Mouse (Mus musculus) midbrain, embryonic 13.5 days (tissue): ENCODE data around the gene Acad10. TPM values are rescaled to one million over a fixed set of nuclear protein-coding genes. Genes with fewer than 3 reads are reported as not detected.
"Not testable (repeated sequence)": the region's sequence is repeated elsewhere in the genome, so short reads cannot be mapped to it uniquely, and the experiment has no call there.

ENCODE experiments used
- ATAC-seq: fragments of 200-750 bp; cut with Nextera tagmentation; 2 replicates; pipeline ENCODE4 v1.8.0; 2017; ENCODE audit warnings: mild to moderate bottlenecking, moderate TSS enrichment, moderate library complexity
- H3K27ac ChIP-seq: fragments of 300-500 bp; sonication (generic); 2 replicates; pipeline ENCODE4 v1.5.1; 2015; ENCODE audit warnings: inconsistent platforms, mild to moderate bottlenecking, moderate library complexity
- H3K27me3 ChIP-seq: fragments of 300-500 bp; sonication (generic); 2 replicates; pipeline ENCODE4 v1.6.1; 2015; ENCODE audit warnings: mild to moderate bottlenecking, inconsistent platforms
- H3K36me3 ChIP-seq: fragments of 300-500 bp; sonication (generic); 2 replicates; pipeline ENCODE4 v1.6.1; 2015; ENCODE audit warnings: mild to moderate bottlenecking, inconsistent platforms
- H3K4me1 ChIP-seq: fragments of 300-500 bp; sonication (generic); replicated peaks from 2 replicates; pipeline ENCODE4 v1.6.1; 2015; ENCODE audit warnings: inconsistent platforms
- H3K4me2 ChIP-seq: fragments of 300-500 bp; sonication (generic); replicated peaks from 2 replicates; pipeline ENCODE4 v1.6.1; 2015; ENCODE audit warnings: moderate library complexity, mild to moderate bottlenecking, inconsistent platforms
- H3K4me3 ChIP-seq: fragments of 300-500 bp; sonication (generic); replicated peaks from 2 replicates; pipeline ENCODE4 v1.5.1; 2015; ENCODE audit warnings: mild to moderate bottlenecking, inconsistent platforms
- H3K9ac ChIP-seq: fragments of 300-500 bp; sonication (generic); replicated peaks from 2 replicates; pipeline ENCODE4 v1.6.1; 2015; ENCODE audit warnings: mild to moderate bottlenecking, inconsistent platforms
- H3K9me3 ChIP-seq: fragments of 300-500 bp; sonication (generic); 2 replicates; pipeline ENCODE4 v1.6.1; 2016; ENCODE audit warnings: mild to moderate bottlenecking, inconsistent platforms
- WGBS: fragments of 180-500 bp; shearing (Covaris S2); methylation state at CpG from one replicate; pipeline ENCODE4 v1.1.7; 2015; 5-methylcytosine and 5-hydroxymethylcytosine counted together
- polyA plus RNA-seq: library from polyadenylated mRNA; unstranded; fragments of >200 nt; fragmentation: Nextera tagmentation; extraction: Ambion mirVana; gene quantifications from 2 replicates; pipeline ENCODE4 v1.2.1, GENCODE M21; 2015

Gene Acad10
- polyA plus RNA-seq, 1 experiment from 2014 or later, result 2.3 TPM

- Histone ChIP-seq H3K27me3 (no peaks in the 10 kb centered on the region), H3K4me3 (no peak overlapping the region), H3K4me1 (no peaks in the 10 kb centered on the region), H3K4me2 (no peak overlapping the region), H3K27ac (no peak overlapping the region), H3K9ac (no peak overlapping the region), H3K9me3 (no peaks in the 10 kb centered on the region), H3K36me3 (no peaks in the 10 kb centered on the region)
- ATAC-seq, result no peak
- WGBS, result 89% methylated on average over 7 of the region's 7 CpGs
Measured at GRCm38 (mm10) chr5:121649134-121649533, 11.2 kb downstream of the Acad10 start.

GRCm38 (mm10) chr5:121639601-121640000 is 20.7 kb downstream of the Acad10 start:
- Histone ChIP-seq H3K9me3 (no peaks in the 10 kb centered on the region), H3K4me1 (no peaks in the 10 kb centered on the region), H3K27me3 (no peaks in the 10 kb centered on the region), H3K36me3 (no peaks in the 10 kb centered on the region), H3K4me2 (no peak overlapping the region), H3K27ac (no peak overlapping the region), H3K9ac (no peak overlapping the region), H3K4me3 (no peak overlapping the region)
- no peak for ATAC-seq
- WGBS, result 92% methylated on average over 9 of the region's 9 CpGs

GRCm38 (mm10) chr5:121637296-121637695 is 23.0 kb downstream of the Acad10 start:
- Histone ChIP-seq H3K36me3 (no peaks in the 10 kb centered on the region), H3K9ac (no peak overlapping the region), H3K4me3 (no peak overlapping the region), H3K9me3 (no peaks in the 10 kb centered on the region), H3K4me1 (peaks cover 9% of the 10 kb centered on the region), H3K27me3 (no peaks in the 10 kb centered on the region), H3K27ac (no peak overlapping the region), H3K4me2 (no peak overlapping the region)
- 86% methylated on average over 6 of the region's 6 CpGs for WGBS
- ATAC-seq, result no peak

GRCm38 (mm10) chr5:121634668-121635067 is 25.6 kb downstream of the Acad10 start:
- H3K9me3 ChIP-seq, result no peaks in the 10 kb centered on the region
- no peak overlapping the region for H3K4me3 ChIP-seq
- no peak overlapping the region for H3K9ac ChIP-seq
- H3K4me1 ChIP-seq, result peaks cover 9% of the 10 kb centered on the region
- no peaks in the 10 kb centered on the region for H3K27me3 ChIP-seq
- no peak overlapping the region for H3K27ac ChIP-seq
- ATAC-seq, result no peak
- H3K4me2 ChIP-seq, result no peak overlapping the region
- H3K36me3 ChIP-seq, result no peaks in the 10 kb centered on the region
- WGBS, result 93% methylated on average over 5 of the region's 5 CpGs

- WGBS, result 30% methylated on average over 3 of the region's 3 CpGs
- H3K9me3 ChIP-seq, result no peaks in the 10 kb centered on the region
Measured at GRCm38 (mm10) chr5:121632804-121633203, 27.5 kb downstream of the Acad10 start.

GRCm38 (mm10) chr5:121631106-121631647 is 29.1 kb downstream of the Acad10 start:
- not testable (repeated sequence) for H3K4me2 ChIP-seq, H3K4me1 ChIP-seq, H3K9me3 ChIP-seq, H3K27ac ChIP-seq, ATAC-seq, H3K27me3 ChIP-seq, H3K4me3 ChIP-seq, H3K36me3 ChIP-seq, H3K9ac ChIP-seq
- 70% methylated on average over 9 of the region's 9 CpGs for WGBS

More at GRCm38 (mm10) chr5:121632804-121633203, 27.5 kb downstream of the Acad10 start:
- Histone ChIP-seq H3K36me3 (no peaks in the 10 kb centered on the region), H3K27ac (peak overlapping the region; percentile 35; the same call in 1 of the 2 replicates), H3K4me1 (peaks cover 9% of the 10 kb centered on the region), H3K9ac (no peak overlapping the region), H3K4me3 (no peak overlapping the region), H3K27me3 (no peaks in the 10 kb centered on the region), H3K4me2 (no peak overlapping the region)
- no peak for ATAC-seq

- Histone ChIP-seq H3K27ac (no peak overlapping the region), H3K36me3 (no peaks in the 10 kb centered on the region), H3K4me2 (no peak overlapping the region), H3K4me3 (no peak overlapping the region), H3K4me1 (peaks cover 7% of the 10 kb centered on the region), H3K9me3 (no peaks in the 10 kb centered on the region), H3K9ac (no peak overlapping the region), H3K27me3 (no peaks in the 10 kb centered on the region)
- 0% methylated on average over 1 of the region's 1 CpGs for WGBS
- no peak for ATAC-seq
Measured at GRCm38 (mm10) chr5:121627871-121628270, 32.4 kb downstream of the Acad10 start.

- ATAC-seq, result no peak
- 93% methylated on average over 3 of the region's 3 CpGs for WGBS
- no peaks in the 10 kb centered on the region for H3K9me3 ChIP-seq
Measured at GRCm38 (mm10) chr5:121623241-121623640, 37.1 kb downstream of the Acad10 start.

GRCm38 (mm10) chr5:121621102-121621501 is 39.2 kb downstream of the Acad10 start:
- H3K27me3 ChIP-seq, result no peaks in the 10 kb centered on the region
- H3K36me3 ChIP-seq, result no peaks in the 10 kb centered on the region
- no peak overlapping the region for H3K27ac ChIP-seq
- no peaks in the 10 kb centered on the region for H3K9me3 ChIP-seq
- ATAC-seq, result no peak
- WGBS, result 97% methylated on average over 5 of the region's 5 CpGs
- peaks cover 19% of the 10 kb centered on the region for H3K4me1 ChIP-seq
- no peak overlapping the region for H3K9ac ChIP-seq
- H3K4me2 ChIP-seq, result no peak overlapping the region
- no peak overlapping the region for H3K4me3 ChIP-seq

More at GRCm38 (mm10) chr5:121623241-121623640, 37.1 kb downstream of the Acad10 start:
- Histone ChIP-seq H3K36me3 (no peaks in the 10 kb centered on the region), H3K4me1 (peaks cover 14% of the 10 kb centered on the region), H3K4me2 (no peak overlapping the region), H3K9ac (no peak overlapping the region), H3K4me3 (no peak overlapping the region), H3K27ac (no peak overlapping the region), H3K27me3 (no peaks in the 10 kb centered on the region)

- Histone ChIP-seq H3K27me3 (no peaks in the 10 kb centered on the region), H3K36me3 (no peaks in the 10 kb centered on the region), H3K4me2 (peak within 1 kb of the TSS; percentile 64), H3K4me3 (peak within 1 kb of the TSS; percentile 75), H3K9ac (peak within 1 kb of the TSS; percentile 85), H3K4me1 (peaks cover 19% of the 10 kb centered on the region), H3K27ac (peak within 1 kb of the TSS; percentile 67), H3K9me3 (no peaks in the 10 kb centered on the region)
- peak; percentile 86 for ATAC-seq
- WGBS, result 1% methylated on average over 58 of the region's 58 CpGs
Measured at GRCm38 (mm10) chr5:121618592-121619513, 41.5 kb downstream of the Acad10 start, which contains the start of gene Acad12. Gene Acad12 (minus strand): TSS chr5:121618938.

GRCm38 (mm10) chr5:121614921-121615320 is 45.4 kb downstream of the Acad10 start:
- 87% methylated on average over 3 of the region's 3 CpGs for WGBS

GRCm38 (mm10) chr5:121612036-121612435 is 48.3 kb downstream of the Acad10 start:
- no peak overlapping the region for H3K9ac ChIP-seq
- H3K27me3 ChIP-seq, result no peaks in the 10 kb centered on the region
- ATAC-seq, result no peak
- no peaks in the 10 kb centered on the region for H3K36me3 ChIP-seq
- no peak overlapping the region for H3K4me2 ChIP-seq
- no peak overlapping the region for H3K4me3 ChIP-seq
- WGBS, result 90% methylated on average over 6 of the region's 6 CpGs
- H3K27ac ChIP-seq, result no peak overlapping the region
- no peaks in the 10 kb centered on the region for H3K4me1 ChIP-seq
- no peaks in the 10 kb centered on the region for H3K9me3 ChIP-seq

More at GRCm38 (mm10) chr5:121614921-121615320, 45.4 kb downstream of the Acad10 start:
- H3K36me3 ChIP-seq, H3K9me3 ChIP-seq, ATAC-seq, H3K27ac ChIP-seq, H3K4me2 ChIP-seq, H3K4me3 ChIP-seq, H3K9ac ChIP-seq, H3K27me3 ChIP-seq: not testable (repeated sequence)
- H3K4me1 ChIP-seq, result peaks cover 13% of the 10 kb centered on the region
